Mouse (Mus musculus) mature B cell (primary cell): ENCODE measurements around the gene Mef2c.

ENCODE experiments used
- in situ Hi-C: fragments of 300-500 bp; cut with MboI; formaldehyde crosslinking; loops from 2 replicates; pipeline ENCODE4 v1.14.3; 2019

Gene Mef2c

DNA sequence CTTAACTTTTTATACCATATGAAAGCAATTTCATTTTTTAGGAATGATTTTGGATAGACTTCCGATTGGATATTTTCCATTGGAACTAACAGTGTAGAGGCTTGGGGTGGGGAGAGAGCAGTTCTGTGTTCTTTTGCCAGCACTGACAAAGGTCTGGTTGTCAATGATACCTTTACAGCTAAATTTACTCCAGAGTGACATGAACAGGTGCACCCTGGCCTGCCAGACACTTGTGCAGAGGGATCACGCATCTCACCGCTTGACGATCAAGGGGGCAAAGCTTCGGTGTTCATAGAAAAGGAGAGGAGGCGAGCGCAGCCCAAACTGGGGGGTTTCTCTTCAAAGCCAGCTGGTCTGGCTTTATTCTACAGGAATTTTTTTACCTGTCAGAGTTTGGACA, at the start of gene Mef2c:
Gene Mef2c (plus strand): TSS at position 116 of the 400 bp plus-strand sequence.
- in situ Hi-C loops: no loop called here

DNA sequence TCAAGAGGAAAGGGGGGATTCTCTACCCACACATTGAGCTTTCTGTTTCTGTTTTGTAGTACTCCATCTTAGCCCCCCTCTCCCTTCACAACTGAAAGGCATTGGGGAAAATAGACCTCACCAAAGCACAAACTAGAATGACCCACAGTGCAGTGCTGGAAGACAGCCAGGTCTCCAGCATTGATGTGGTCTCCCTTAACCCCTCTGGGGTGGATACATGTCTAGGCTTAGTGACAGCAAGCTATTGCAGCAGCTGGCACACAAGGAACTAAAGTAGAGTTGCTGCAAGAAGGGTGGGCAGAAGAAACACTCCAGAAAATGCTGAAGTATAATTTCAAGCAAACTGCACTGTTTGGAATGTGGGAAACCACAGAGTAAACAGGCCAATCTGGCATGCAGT, 45.1 kb upstream of the Mef2c start:
- in situ Hi-C loops: no loop called here

GRCm38 (mm10) chr13:83459600-83459999, 44.2 kb upstream of the Mef2c start:
- in situ Hi-C loops: no loop called here

DNA sequence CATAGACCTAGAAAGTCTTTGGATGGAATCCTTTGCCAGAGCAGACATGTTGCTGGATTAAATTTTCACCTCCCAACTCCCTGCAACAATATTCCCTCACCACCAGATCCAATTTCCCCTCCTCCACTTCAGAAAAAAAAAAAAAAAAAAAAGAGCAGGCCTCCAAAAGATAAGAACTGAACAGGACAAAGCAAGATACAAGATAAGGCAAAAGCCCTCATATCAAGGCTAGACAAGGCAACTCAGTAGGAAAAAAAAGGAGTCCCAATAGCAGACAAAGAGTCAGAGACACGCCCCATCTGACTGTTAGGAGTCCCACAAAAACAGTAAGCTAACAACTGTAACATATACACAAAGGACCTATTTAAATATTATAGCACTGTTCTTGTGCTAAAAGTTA, 43.2 kb upstream of the Mef2c start:
- in situ Hi-C loops: no loop called here

DNA sequence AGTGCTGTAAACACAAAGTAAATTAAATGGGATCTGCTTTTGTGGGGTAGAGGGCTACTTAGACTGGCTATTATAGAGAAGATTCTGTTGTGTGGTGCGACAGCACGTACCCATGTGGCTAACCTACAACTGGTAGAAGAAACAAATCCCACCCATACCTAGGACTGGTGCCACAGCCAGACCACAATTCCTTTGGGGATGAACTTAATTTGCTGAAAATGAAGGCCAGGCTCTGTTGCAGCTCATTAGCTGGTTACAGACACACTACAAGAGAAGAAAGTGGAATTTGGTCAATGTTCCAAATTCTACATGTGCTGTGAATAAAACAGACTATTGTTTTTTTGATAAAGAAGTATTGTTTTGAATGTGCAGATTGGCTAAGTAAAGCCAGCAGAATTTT, 42.3 kb upstream of the Mef2c start:
- in situ Hi-C loops: no loop called here

DNA sequence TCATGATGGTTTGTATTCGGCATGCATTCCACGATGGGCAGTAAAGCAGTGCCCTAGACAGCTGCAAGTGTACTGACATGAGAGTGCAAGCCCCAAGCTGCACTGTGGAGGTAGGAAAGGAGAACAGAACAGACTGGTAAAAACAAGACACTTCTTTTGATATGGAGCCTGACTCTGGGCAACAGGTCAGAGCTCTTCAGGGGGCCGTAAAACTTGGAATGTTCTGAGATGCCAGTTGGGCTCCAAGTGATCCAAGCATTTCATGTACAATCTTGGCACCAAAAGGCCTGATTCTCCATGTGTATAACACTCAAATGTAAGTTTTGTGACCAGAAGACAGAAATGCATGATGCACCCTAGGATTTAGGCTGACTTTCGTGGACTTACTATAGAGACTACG, 37.1 kb upstream of the Mef2c start:
- in situ Hi-C loops: no loop called here

GRCm38 (mm10) chr13:83468794-83469193, 35.0 kb upstream of the Mef2c start:
- in situ Hi-C loops: no loop called here

GRCm38 (mm10) chr13:83473755-83474154, 30.1 kb upstream of the Mef2c start:
- in situ Hi-C loops: no loop called here

GRCm38 (mm10) chr13:83480388-83480787, 23.4 kb upstream of the Mef2c start:
- in situ Hi-C loops: no loop called here

- in situ Hi-C loops: no loop called here
These were observed 22.5 kb upstream of the Mef2c start for GRCm38 (mm10) chr13:83481310-83481709.

GRCm38 (mm10) chr13:83482087-83482486, 21.7 kb upstream of the Mef2c start:
- in situ Hi-C loops: no loop called here

GRCm38 (mm10) chr13:83484215-83484614, 19.6 kb upstream of the Mef2c start:
- in situ Hi-C loops: no loop called here

DNA sequence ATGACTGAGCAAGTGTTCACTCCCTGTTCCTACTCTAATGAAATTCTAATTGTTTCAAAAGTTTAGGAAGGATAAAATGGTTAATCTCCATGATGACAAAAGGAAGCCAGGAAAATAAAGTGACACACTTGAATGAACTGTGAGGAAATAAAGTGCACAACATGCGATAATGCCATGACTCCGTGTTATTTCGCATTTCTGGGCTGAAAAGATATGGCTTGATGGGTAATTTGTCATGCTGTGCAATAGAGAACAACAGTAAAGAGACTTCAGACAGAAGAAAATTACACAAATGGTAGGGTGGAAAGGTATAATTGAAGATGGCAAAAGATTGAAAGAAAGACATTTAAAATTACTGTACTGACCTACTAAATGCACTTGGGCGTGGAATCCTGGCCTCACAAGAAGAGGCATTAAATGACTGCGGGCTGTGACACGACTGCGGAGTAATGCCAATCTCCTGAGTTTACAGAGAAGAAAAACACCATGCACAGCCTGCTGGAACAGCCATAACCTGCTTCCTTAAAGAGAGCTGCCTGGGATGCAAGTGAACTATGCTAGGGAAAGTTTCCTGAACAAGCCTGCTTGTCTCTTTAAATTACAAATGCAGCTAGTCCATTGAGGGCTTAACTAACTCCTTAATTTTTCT, 19.0 kb upstream of the Mef2c start:
- in situ Hi-C loops: no loop called here

- in situ Hi-C loops: no loop called here
These were observed 11.8 kb upstream of the Mef2c start for GRCm38 (mm10) chr13:83492051-83492450.

GRCm38 (mm10) chr13:83497708-83498107, 6.1 kb upstream of the Mef2c start:
- in situ Hi-C loops: no loop called here

DNA sequence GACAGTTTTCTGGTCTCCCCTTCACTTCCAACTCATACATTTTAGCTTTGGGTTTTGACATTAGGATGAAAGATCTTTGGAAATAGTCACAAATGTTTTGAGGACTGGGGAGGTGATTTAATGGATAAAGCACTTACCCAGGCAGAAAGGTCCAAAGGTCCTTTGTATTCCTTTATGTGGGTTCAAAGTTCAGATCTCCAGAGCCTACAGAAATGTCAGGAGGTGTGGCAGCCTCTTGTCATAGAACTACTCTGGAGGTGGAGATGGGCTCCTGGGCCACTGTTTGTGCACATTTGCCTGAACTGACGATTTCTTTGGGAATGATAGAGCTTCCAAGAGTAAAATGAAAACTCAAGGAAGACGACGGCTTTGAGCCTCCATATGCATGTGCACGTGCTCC, 4.3 kb upstream of the Mef2c start:
- in situ Hi-C loops: no loop called here

GRCm38 (mm10) chr13:83507687-83508086, 3.9 kb downstream of the Mef2c start:
- in situ Hi-C loops: no loop called here

DNA sequence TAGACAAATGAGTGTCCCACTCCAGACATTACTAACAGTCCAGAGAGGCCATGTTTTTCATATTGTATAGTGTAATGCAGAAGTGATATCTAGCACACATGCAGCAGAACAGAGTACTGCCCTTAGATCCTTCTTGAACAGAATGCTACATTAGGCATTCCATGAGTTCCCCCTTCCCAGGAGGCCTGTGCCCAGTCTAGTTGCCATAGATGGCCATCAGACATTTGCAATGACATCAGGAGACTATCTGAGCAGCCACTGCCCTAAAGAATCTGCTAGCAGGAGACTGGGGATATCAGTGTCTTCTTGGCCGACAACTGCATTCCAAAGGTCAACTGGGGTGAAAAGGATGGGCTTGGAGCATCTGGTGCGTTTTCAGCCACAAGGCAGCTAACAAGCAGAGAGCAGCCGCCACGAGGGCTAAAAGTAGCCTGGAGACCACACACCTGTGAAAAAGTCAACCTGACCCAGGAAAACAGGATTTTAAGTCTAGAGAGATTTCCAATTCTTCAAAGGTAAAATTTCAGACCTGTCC, 11.2 kb downstream of the Mef2c start:
- in situ Hi-C loops: no loop called here

GRCm38 (mm10) chr13:83517660-83518609, 14.1 kb downstream of the Mef2c start:
- in situ Hi-C loops: no loop called here

- in situ Hi-C loops: loop anchor here (10.0 kb wide), 1 partner anchor 446 kb away; no protein-coding TSS in a partner anchor
These were observed 17.0 kb downstream of the Mef2c start for GRCm38 (mm10) chr13:83520807-83521206.

GRCm38 (mm10) chr13:83523232-83523969, 19.6 kb downstream of the Mef2c start:
- in situ Hi-C loops: loop anchor here (10.0 kb wide), 1 partner anchor 449 kb away; no protein-coding TSS in a partner anchor
